Mouse (Mus musculus): Measurements from ENCODE around the gene Cemip.
"Not testable (repeated sequence)": the region's sequence is repeated elsewhere in the genome, so short reads cannot be mapped to it uniquely, and the experiment has no call there.

The Cemip gene

GRCm38 (mm10) chr7:84086039-84086829, at the start of gene Cemip:
TSS of gene Cemip (minus strand) at chr7:84086502.
- DNase-seq (ENCODE audit: low spot score in 2 of 2) = peak; percentile 25 to 43

GRCm38 (mm10) chr7:84132704-84133103, 46.4 kb upstream of the Cemip start:
- no peak for DNase-seq (ENCODE audit: low spot score in 2 of 2)

- no peak for DNase-seq (ENCODE audit: low spot score in 2 of 2)
Observed at GRCm38 (mm10) chr7:84131736-84132135, 45.4 kb upstream of the Cemip start.

GRCm38 (mm10) chr7:84128661-84129060, 42.4 kb upstream of the Cemip start:
- DNase-seq (ENCODE audit: low spot score in 2 of 2) = no peak

GRCm38 (mm10) chr7:84125730-84126129, 39.4 kb upstream of the Cemip start:
- no peak for DNase-seq (ENCODE audit: low spot score in 2 of 2)

- not testable (repeated sequence) for DNase-seq (ENCODE audit: low spot score in 2 of 2)
Observed at GRCm38 (mm10) chr7:84123651-84124050, 37.3 kb upstream of the Cemip start.

- DNase-seq (ENCODE audit: low spot score in 2 of 2) = no peak
Observed at GRCm38 (mm10) chr7:84121778-84122177, 35.5 kb upstream of the Cemip start.

- DNase-seq (ENCODE audit: low spot score in 2 of 2) = peak in 1 of 2 experiments; percentile 10
Observed at GRCm38 (mm10) chr7:84120142-84120760, 33.9 kb upstream of the Cemip start.

- DNase-seq (ENCODE audit: low spot score in 2 of 2) = peak; percentile 40 to 50
Observed at GRCm38 (mm10) chr7:84119216-84120105, 33.2 kb upstream of the Cemip start.

- no peak for DNase-seq (ENCODE audit: low spot score in 2 of 2)
Observed at GRCm38 (mm10) chr7:84117543-84118122, 31.3 kb upstream of the Cemip start.

- no peak for DNase-seq (ENCODE audit: low spot score in 2 of 2)
Observed at GRCm38 (mm10) chr7:84116621-84117542, 30.6 kb upstream of the Cemip start.

GRCm38 (mm10) chr7:84115385-84115784, 29.1 kb upstream of the Cemip start:
- DNase-seq (ENCODE audit: low spot score in 2 of 2) = peak; percentile 24 to 35

- no peak for DNase-seq (ENCODE audit: low spot score in 2 of 2)
Observed at GRCm38 (mm10) chr7:84114775-84115174, 28.5 kb upstream of the Cemip start.

GRCm38 (mm10) chr7:84113035-84113390, 26.7 kb upstream of the Cemip start:
- DNase-seq (ENCODE audit: low spot score in 2 of 2) = no peak

GRCm38 (mm10) chr7:84112351-84113034, 26.2 kb upstream of the Cemip start:
- DNase-seq (ENCODE audit: low spot score in 2 of 2) = no peak

GRCm38 (mm10) chr7:84111716-84112350, 25.5 kb upstream of the Cemip start:
- no peak for DNase-seq (ENCODE audit: low spot score in 2 of 2)

- DNase-seq (ENCODE audit: low spot score in 2 of 2) = no peak
Observed at GRCm38 (mm10) chr7:84106942-84107341, 20.6 kb upstream of the Cemip start.

GRCm38 (mm10) chr7:84102589-84102988, 16.3 kb upstream of the Cemip start:
- no peak for DNase-seq (ENCODE audit: low spot score in 2 of 2)

GRCm38 (mm10) chr7:84100672-84101071, 14.4 kb upstream of the Cemip start:
- DNase-seq (ENCODE audit: low spot score in 2 of 2) = no peak

GRCm38 (mm10) chr7:84098098-84098497, 11.8 kb upstream of the Cemip start:
- DNase-seq (ENCODE audit: low spot score in 2 of 2) = no peak
